Mouse (Mus musculus) thymus, postnatal 36 days (tissue): ENCODE results near the gene Rpl36al.

Source experiments
- DNase-seq, 2 experiments: peaks; one replicate each; pipeline ENCODE4 v3.0.0; 2022; ENCODE audit warnings: mixed read lengths in 2 of 2

Gene Rpl36al

DNA sequence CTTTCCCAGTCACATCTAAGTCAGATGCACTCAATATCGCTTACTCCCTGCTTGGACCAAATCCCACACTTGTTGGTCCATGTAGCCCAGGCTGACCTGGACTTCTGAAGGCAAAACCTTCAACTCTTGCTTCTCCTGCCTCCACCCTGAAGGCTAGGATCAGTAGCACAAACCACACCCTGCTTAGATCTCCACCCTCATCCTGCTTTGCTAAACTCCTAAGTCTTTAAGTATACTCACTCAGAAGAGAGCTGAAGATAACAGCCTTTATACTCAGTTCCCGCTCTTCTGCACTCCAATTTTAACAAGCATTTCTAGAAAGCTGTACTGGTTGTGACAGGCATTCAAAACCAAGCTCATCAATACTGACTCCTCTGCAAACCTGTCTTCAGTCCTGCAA is 26.8 kb downstream of the Rpl36al start:
- no peak for DNase-seq

GRCm38 (mm10) chr12:69156436-69156835 is 27.4 kb downstream of the Rpl36al start:
- DNase-seq = no peak

- no peak for DNase-seq
Observed at GRCm38 (mm10) chr12:69155923-69156322, 28.0 kb downstream of the Rpl36al start.

DNA sequence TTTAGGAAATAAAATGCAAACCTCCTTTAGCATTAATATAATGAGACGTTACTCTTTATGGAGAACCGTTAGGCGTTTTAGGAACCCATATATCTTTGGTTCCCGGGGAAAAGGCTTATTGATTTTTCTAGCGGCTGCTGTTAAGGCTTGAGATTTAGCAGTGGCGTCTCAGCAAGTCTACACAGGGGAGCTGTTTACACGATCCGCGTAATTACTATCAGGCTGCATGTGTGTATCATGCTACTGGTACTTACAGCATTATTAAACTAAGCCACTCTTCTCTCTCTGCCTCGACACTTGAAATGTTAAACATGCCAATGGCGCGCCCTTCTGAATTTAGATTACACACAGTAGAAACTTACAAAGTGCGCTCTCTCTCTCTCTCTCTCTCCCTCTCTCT is 33.8 kb downstream of the Rpl36al start:
- no peak for DNase-seq

DNA sequence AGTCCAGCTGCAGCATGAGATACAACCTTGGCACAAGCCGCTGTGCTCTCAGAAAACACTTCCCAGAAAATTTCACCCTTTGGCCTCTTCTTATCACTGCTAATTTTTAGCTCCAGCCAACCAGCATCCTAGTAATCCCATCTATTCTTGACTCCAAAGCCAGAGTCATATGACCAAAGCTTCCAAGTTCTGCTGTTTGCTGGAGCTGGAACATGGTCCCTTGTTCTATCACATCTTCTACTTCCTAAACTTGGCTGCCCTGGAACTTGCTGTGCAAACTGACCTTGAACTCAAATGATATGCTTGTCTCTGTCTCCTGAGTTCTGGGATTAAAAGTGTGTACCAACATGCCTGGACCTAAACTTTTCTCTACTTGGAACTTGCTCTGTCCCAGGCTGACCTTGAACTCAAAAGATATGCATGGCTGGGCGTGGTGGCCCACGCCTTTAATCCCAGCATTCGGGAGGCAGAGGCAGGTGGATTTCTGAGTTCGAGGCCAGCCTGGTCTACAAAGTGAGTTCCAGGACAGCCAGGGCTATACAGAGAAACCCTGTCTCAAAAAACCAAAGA is 36.6 kb downstream of the Rpl36al start:
- DNase-seq = no peak

GRCm38 (mm10) chr12:69143460-69143859 is 40.4 kb downstream of the Rpl36al start:
- no peak for DNase-seq

- DNase-seq = no peak
Observed at GRCm38 (mm10) chr12:69139841-69140240, 44.0 kb downstream of the Rpl36al start.

DNA sequence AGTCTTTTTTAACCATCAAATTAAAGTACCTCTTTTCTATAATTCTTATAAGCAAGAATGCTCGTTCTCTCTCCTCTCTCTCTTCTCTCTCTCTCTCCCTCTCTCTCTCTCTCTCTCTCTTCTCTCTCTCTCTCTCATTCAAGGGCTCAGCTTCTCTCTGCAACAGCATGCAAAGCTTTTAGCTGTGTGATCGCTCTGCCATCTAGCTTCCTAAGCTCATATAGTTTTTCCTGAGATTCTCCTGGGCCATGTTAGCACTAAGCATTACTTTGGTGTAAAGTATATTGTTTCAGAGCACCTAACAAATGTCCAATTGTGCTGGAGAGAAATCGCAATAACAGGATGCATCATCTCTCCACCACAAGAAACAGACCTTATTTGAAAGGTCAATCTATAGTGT is 44.7 kb downstream of the Rpl36al start:
- no peak for DNase-seq
